In genomic region chr19:15095054-15095453, GRCm38 (mm10) we compare ENCODE assay signal across 18 mouse cellular contexts.
DNase-seq lines count a peak whose midpoint lies in the region; ATAC-seq lines count a peak whose summit lies in the region.
"Had no signal": no experiment of that assay in that cellular context is flagged by ENCODE, and none has a peak within 500 bp of the region (broad histone marks: within the 10 kb centered on the region; RNA-seq: fewer than 3 reads in every experiment).

No protein-coding gene starts in this region.

- peak; percentile 1 for DNase-seq in 416B (ENCODE audit: low read depth)
- DNase-seq in adrenal gland, postnatal 36 days: no peak
- no peak for DNase-seq in frontal cortex, postnatal 14 days (ENCODE audit: low spot score in 2 of 2)
- DNase-seq: adrenal gland, adult 8-10 months; adrenal gland, postnatal 14 days; cerebellum, adult 11 months; cerebellum, adult 18-20 months; cerebellum, adult 8-10 months; cerebellum, adult 9-11 months; cerebellum, postnatal 14 days; cerebellum, postnatal 36 days; embryo, embryonic 11 days had no signal

- peak; percentile 56 for ATAC-seq in common myeloid progenitor, adult 5-6 weeks (replicated peaks; ENCODE audit: low read depth, poor library complexity, severe bottlenecking)
- peak; percentile 58 for ATAC-seq in megakaryocyte progenitor cell, adult 5-6 weeks (replicated peaks; ENCODE audit: poor library complexity)
- ATAC-seq: activated CD4-positive, CD25-positive, alpha-beta regulatory T cell, adult 4 months; forebrain, embryonic 14.5 days; forebrain, embryonic 16.5 days; Patski had no signal
